In the genomic region with DNA sequence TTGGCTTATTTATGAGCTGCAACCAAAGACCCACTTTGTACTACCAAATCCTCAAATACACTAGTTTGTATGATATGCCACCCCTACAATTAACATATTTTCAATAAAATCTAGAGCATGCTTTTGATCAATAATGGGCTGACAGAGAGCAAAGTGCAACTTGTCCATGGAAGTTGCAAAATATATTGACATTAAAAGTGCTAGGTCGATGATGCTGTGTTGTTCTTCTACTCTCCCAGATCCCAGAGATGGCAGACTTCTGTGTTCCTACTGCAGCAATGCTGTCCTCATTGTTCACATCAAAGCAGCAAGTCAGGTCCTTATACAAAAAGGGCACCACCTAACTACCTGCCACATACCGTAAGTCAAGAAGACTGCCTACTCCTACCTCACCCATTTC, we compare ENCODE assay signal across 19 mouse cellular contexts.
DNase-seq lines count a peak whose midpoint lies in the region; ATAC-seq and TF ChIP-seq lines count a peak whose summit lies in the region.
"Had no signal": no experiment of that assay in that cellular context is flagged by ENCODE, and none has a peak within 500 bp of the region (broad histone marks: within the 10 kb centered on the region; RNA-seq: fewer than 3 reads in every experiment).

No protein-coding gene starts in this region.

- peak overlapping the region; percentile 67; the same call in 1 of the 2 replicates for H3K27ac ChIP-seq in liver, adult 2 months (replicated peaks; ENCODE audit: insufficient read depth, low read depth, low read length)
- H3K27ac ChIP-seq in liver, postnatal 0 days (ENCODE audit: low read depth): no peak overlapping the region
- H3K27ac ChIP-seq in liver, embryonic 11.5 days (ENCODE audit: low read depth, low read length): no peak overlapping the region

- WGBS in liver, adult 2 months: 23% methylated on average over 2 of the region's 2 CpGs
- WGBS in liver, postnatal 0 days (ENCODE audit: insufficient replicate concordance): 64% methylated on average over 2 of the region's 2 CpGs
- 80% methylated on average over 2 of the region's 2 CpGs for WGBS in liver, embryonic 11.5 days

- no peaks in the 10 kb centered on the region for H3K9me3 ChIP-seq in liver, postnatal 0 days (ENCODE audit: low read length)
- no peaks in the 10 kb centered on the region for H3K9me3 ChIP-seq in liver, embryonic 11.5 days (ENCODE audit: control insufficient read depth, low read length)
- H3K9me3 ChIP-seq: G1E had no signal

- no peaks in the 10 kb centered on the region for H3K27me3 ChIP-seq in liver, adult 2 months (ENCODE audit: control insufficient read depth, insufficient read depth, low read length)
- no peaks in the 10 kb centered on the region for H3K27me3 ChIP-seq in liver, postnatal 0 days (ENCODE audit: insufficient read depth, low read length)
- H3K27me3 ChIP-seq in liver, embryonic 11.5 days (replicated peaks; ENCODE audit: control insufficient read depth, insufficient read depth, low read length): no peaks in the 10 kb centered on the region
- H3K27me3 ChIP-seq: CH12.LX, Patski had no signal

- no peak for TF ChIP-seq CTCF in liver, adult 2 months (IDR thresholded peaks at IDR 0.05; ENCODE audit: low read depth, low read length)
- no peak for TF ChIP-seq CTCF in liver, postnatal 0 days (IDR thresholded peaks at IDR 0.05; ENCODE audit: low read depth)

- no peak overlapping the region for H3K9ac ChIP-seq in liver, adult 2 months (ENCODE audit: low read depth, low read length)
- H3K9ac ChIP-seq in liver, postnatal 0 days (replicated peaks): no peak overlapping the region
- H3K9ac ChIP-seq in liver, embryonic 11.5 days (ENCODE audit: low read depth, low read length): no peak overlapping the region

- TF ChIP-seq EP300 in liver, postnatal 0 days (IDR thresholded peaks at IDR 0.05; ENCODE audit: low read depth): no peak

- no peak overlapping the region for H3K4me2 ChIP-seq in liver, postnatal 0 days (ENCODE audit: low read depth, low read length)
- no peak overlapping the region for H3K4me2 ChIP-seq in liver, embryonic 11.5 days

- peak; percentile 71 for ATAC-seq in liver, postnatal 0 days
- ATAC-seq in liver, embryonic 11.5 days (replicated peaks; ENCODE audit: low FRiP score): no peak
- ATAC-seq: activated CD4-positive, CD25-positive, alpha-beta regulatory T cell, adult 4 months; CD4-positive, CD25-positive, alpha-beta regulatory T cell, adult 4 months; Patski had no signal

- H3K4me1 ChIP-seq in liver, adult 2 months (ENCODE audit: control insufficient read depth, insufficient read depth, low read length): peaks cover 2% of the 10 kb centered on the region
- H3K4me1 ChIP-seq in liver, postnatal 0 days (ENCODE audit: insufficient read depth): no peaks in the 10 kb centered on the region
- H3K4me1 ChIP-seq in liver, embryonic 11.5 days (replicated peaks; ENCODE audit: control insufficient read depth, insufficient read depth, low read length): no peaks in the 10 kb centered on the region

- no peaks in the 10 kb centered on the region for H3K79me2 ChIP-seq in liver, adult 2 months (ENCODE audit: control insufficient read depth, insufficient read depth, low read length)

- H3K36me3 ChIP-seq in liver, adult 2 months (ENCODE audit: control insufficient read depth, insufficient read depth, low read length): no peaks in the 10 kb centered on the region
- no peaks in the 10 kb centered on the region for H3K36me3 ChIP-seq in liver, postnatal 0 days (replicated peaks; ENCODE audit: insufficient read depth, low read length)
- no peaks in the 10 kb centered on the region for H3K36me3 ChIP-seq in liver, embryonic 11.5 days (ENCODE audit: control insufficient read depth, insufficient read depth, low read length)
- H3K36me3 ChIP-seq: G1E had no signal

- no peak overlapping the region for H3K4me3 ChIP-seq in liver, adult 2 months (ENCODE audit: insufficient read depth, low read depth, low read length)
- H3K4me3 ChIP-seq in liver, postnatal 0 days (ENCODE audit: low read depth, low read length): no peak overlapping the region
- H3K4me3 ChIP-seq in liver, embryonic 11.5 days (ENCODE audit: low read depth, low read length): no peak overlapping the region

- peak; percentile 93 for DNase-seq in liver, adult 2 months (ENCODE audit: extremely low read depth, low read depth, low spot score)
- DNase-seq in liver: no peak
- DNase-seq in liver, postnatal 0 days: no peak
- DNase-seq in liver, embryonic 11.5 days (ENCODE audit: low spot score): no peak
- DNase-seq: adrenal gland, adult 2 months; adrenal gland, adult 8-10 months; adrenal gland, postnatal 10 days; adrenal gland, postnatal 14 days; adrenal gland, postnatal 25 days; adrenal gland, postnatal 36 days; B cell, adult 2 months; cerebellum, adult 11 months; cerebellum, adult 11-12 months; cerebellum, adult 18-20 months had no signal

- TF ChIP-seq POLR2A in liver, adult 2 months (IDR thresholded peaks at IDR 0.05; ENCODE audit: extremely low read depth, insufficient read depth, low read length): no peak
